Mouse (Mus musculus) Patski (cell line): ENCODE data around the gene Bsn. TPM values are rescaled to one million over a fixed set of nuclear protein-coding genes. Genes with fewer than 3 reads are reported as not detected.

ENCODE experiments used
- ATAC-seq: fragments of 100-300 bp; one replicate; pipeline ENCODE4 v1.8.0; 2021
- CTCF ChIA-PET: fragments of 350-600 bp; sonication (Branson Sonifier 250); formaldehyde crosslinking; loops from one replicate; lab custom pipeline; 2022; ENCODE audit warnings: inconsistent platforms; lab: Charles Lee
- POLR2A ChIA-PET: fragments of 350-600 bp; sonication (Branson Sonifier 250); formaldehyde crosslinking; loops from one replicate; lab custom pipeline; 2022; ENCODE audit warnings: antibody characterized with exemption, inconsistent platforms; lab: Charles Lee
- DNase-seq: peaks from one replicate; pipeline ENCODE4 v3.0.0-alpha.2; 2011; ENCODE audit warnings: low read depth, low spot score
- H3K27me3 ChIP-seq: fragments of 371-371 bp; one replicate; pipeline ENCODE4 v1.5.1; 2021
- CTCF ChIP-seq: fragments of 100-300 bp; IDR thresholded peaks from one replicate; pipeline ENCODE4 v1.5.1; 2021
- in situ Hi-C: fragments of 300-500 bp; cut with MboI; formaldehyde crosslinking; loops from 3 replicates; pipeline ENCODE4 v1.11.1; 2018; ENCODE audit warnings: low pct_unique_long_range_greater_than_20kb, mixed read lengths
- polyA plus RNA-seq: library from polyadenylated mRNA; unstranded; gene quantifications from one replicate; pipeline ENCODE4 v1.2.3, GENCODE M21; 2021

Bsn gene
- polyA plus RNA-seq, 1 experiment from 2014 or later, result 0.08 TPM

DNA sequence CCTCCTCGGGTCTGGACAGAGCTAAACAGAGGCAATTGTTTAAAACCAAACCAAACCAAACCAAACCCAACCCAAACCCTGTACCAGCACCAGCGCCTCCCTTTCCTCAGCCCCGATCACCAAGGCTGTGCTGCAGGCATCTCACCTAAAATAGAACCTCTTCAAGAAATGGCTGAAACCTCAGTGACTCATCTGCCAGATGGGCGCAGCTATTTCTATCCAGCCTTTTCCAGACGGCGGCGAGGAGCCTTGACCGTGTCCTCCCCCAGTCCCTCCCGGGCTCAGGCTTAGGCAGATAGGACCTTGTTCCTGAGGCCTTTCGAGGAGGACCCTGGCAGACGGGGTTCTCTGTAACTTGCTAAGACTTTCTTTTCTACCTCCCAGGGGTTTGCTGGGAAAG lies 61.9 kb downstream of the Bsn start:
- no peak for ATAC-seq
- no peak for DNase-seq
- TF ChIP-seq CTCF, result no peak
- in situ Hi-C loops, result no loop called here
- peaks cover 9% of the 10 kb centered on the region for H3K27me3 ChIP-seq
- POLR2A ChIA-PET, result interaction anchor here (1.2 kb wide), 1 partner anchor 32 kb away, joined by 4 read pairs; no protein-coding TSS in a partner anchor
- CTCF ChIA-PET, result no interaction called here

DNA sequence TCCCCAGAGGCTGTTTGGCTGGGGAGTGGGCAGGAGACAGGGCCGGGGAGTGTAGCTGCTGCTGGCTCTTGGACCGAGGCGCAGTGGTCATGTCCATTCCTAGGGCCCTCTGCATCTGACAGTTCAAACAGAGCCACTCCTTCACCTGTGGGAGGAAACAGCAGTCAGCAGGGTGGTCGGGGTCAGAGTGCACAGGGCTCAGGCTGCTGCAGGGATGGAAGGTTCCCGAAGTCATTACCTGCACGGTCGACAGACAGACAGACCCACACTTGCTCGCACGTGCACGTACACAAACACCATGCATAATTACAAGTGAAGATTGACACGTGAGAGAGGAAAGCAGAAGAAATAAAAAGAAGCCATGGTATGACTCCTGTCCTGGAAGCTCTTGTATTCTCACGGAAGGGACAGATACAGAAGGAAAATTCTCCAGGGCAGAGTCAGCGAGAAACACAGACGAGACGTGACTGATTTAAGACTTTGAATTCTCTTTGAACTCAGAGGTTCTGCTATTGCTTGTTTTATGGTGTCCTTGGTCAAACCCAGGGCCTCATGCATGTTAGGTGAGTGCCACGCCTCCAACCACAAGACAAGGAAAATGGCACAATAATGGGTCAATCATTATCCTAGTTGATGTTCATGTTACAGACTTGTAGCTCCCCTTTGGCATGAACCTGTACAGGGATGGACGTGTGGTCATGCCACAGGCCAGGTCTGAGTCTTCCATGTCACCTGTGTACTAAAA lies 63.6 kb downstream of the Bsn start:
- ChIA-PET CTCF (interaction anchor here (2.5 kb wide), 1 partner anchor 11 kb away, joined by 7 read pairs; no protein-coding TSS in a partner anchor), POLR2A (no interaction called here)
- H3K27me3 ChIP-seq, result peaks cover 6% of the 10 kb centered on the region
- in situ Hi-C loops, result no loop called here
- TF ChIP-seq CTCF, result no peak
- no peak for DNase-seq
- ATAC-seq, result no peak

- ATAC-seq (no peak), DNase-seq (no peak)
- CTCF ChIA-PET, result interaction anchor here (1.4 to 2.5 kb wide), 2 partner anchors 12 to 62 kb away, joined by 3 to 7 read pairs; no protein-coding TSS in a partner anchor
- POLR2A ChIA-PET, result no interaction called here
- in situ Hi-C loops, result no loop called here
- no peak for TF ChIP-seq CTCF
- H3K27me3 ChIP-seq, result peaks cover 4% of the 10 kb centered on the region
Observed at GRCm38 (mm10) chr9:108125731-108126130, 64.5 kb downstream of the Bsn start.

DNA sequence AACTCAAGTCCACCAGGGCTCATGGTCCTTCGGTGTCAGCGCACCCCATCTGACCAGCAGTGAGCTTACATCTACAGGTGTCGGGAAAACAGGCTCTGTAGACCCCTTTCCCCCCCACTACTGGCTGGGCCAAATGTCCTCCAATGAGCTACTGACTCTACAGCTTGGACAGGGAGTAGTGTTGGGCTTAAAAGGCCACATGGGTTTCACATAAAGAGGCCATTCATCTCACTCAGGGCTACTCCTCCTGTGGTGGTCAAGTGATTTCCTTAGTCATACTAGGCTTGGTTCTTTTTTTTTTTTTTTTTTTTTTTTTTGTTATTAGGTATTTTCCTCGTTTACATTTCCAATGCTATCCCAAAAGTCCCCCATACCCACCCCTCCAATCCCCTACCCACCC lies 66.3 kb downstream of the Bsn start:
- no peak for ATAC-seq
- no peaks in the 10 kb centered on the region for H3K27me3 ChIP-seq
- no peak for DNase-seq
- TF ChIP-seq CTCF, result no peak
- in situ Hi-C loops, result no loop called here
- ChIA-PET CTCF (no interaction called here), POLR2A (no interaction called here)

DNA sequence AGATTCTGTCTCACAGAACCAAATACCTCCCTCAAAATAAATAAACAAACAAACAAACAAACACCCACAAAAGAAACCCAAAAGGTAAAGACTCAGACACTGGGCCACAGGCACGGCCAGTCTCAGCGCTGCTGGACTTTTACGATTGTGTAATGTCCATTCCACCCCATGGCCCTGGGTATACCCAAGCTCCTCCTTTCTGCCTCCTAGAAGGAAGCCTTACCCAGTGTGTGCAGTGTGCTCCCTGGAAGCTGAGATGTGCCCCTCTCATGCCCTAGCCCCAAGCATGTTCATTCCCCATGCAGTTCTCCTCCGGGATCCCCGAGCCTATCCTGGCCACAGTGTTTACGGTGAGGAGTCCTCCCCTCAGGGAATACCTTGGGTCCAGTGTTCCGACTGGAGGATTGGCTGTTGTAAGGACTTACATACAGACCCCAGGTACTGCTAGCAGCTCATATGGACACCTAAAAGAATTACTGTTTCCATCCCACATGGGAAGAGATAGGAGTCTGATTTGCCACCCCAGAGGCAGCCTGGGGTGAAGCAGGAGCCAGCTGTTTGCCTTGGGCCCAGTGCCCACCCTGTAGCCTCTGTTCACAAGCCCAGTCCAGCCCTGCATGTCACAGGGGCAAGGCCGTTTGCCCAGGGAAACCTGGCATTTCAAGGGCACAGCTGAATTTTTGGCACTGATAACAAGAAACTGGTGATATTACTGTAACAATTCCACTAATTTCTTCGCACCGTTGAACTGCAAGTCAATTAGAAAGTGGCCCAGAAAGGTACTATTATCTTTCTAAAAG lies 68.8 kb downstream of the Bsn start:
- in situ Hi-C loops, result no loop called here
- H3K27me3 ChIP-seq, result no peaks in the 10 kb centered on the region
- DNase-seq (no peak), ATAC-seq (no peak)
- ChIA-PET POLR2A (no interaction called here), CTCF (interaction anchor here (1.1 kb wide), 1 partner anchor 26 kb away, joined by 4 read pairs; no protein-coding TSS in a partner anchor)
- TF ChIP-seq CTCF, result no peak

- DNase-seq (peak; percentile 33), ATAC-seq (peak; percentile 57)
- H3K27me3 ChIP-seq, result peaks cover 3% of the 10 kb centered on the region
- in situ Hi-C loops, result no loop called here
- ChIA-PET POLR2A (interaction anchor here (0.7 kb wide), 1 partner anchor 23 kb away, joined by 3 read pairs; no protein-coding TSS in a partner anchor), CTCF (interaction anchor here (1.1 kb wide), 1 partner anchor 25 kb away, joined by 4 read pairs; no protein-coding TSS in a partner anchor)
- TF ChIP-seq CTCF, result no peak
Observed at GRCm38 (mm10) chr9:108120671-108121070, 69.5 kb downstream of the Bsn start.

GRCm38 (mm10) chr9:108119891-108120411 lies 70.2 kb downstream of the Bsn start:
- peak; percentile 58 for ATAC-seq
- POLR2A ChIA-PET, result interaction anchor here (0.7 kb wide), 1 partner anchor 22 kb away, joined by 3 read pairs; no protein-coding TSS in a partner anchor
- CTCF ChIA-PET, result interaction anchor here (1.1 kb wide), 1 partner anchor 25 kb away, joined by 4 read pairs; no protein-coding TSS in a partner anchor
- peaks cover 10% of the 10 kb centered on the region for H3K27me3 ChIP-seq
- no peak for TF ChIP-seq CTCF
- no peak for DNase-seq
- in situ Hi-C loops, result no loop called here

DNA sequence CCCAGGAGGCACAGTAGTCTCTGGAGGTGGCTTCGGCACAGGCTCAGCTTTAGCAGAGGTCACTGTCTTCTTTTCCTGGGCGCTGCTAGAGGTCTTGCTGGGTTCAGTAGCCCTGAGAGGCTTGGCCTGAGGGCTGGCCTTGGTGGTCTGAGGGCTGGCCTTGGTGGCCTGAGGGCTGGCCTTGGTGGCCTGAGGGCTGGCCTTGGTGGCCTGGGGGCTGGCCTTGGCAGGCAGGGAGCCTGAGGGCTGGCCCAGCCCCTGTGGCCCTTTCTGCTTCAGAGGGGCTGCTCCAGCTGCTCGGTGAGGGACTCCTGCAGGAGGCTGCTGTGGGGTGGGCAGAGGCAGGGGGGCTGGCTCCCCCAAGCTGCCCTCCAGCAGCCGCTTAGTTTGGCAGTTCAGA lies 73.0 kb downstream of the Bsn start:
- in situ Hi-C loops, result no loop called here
- peaks cover 20% of the 10 kb centered on the region for H3K27me3 ChIP-seq
- POLR2A ChIA-PET, result no interaction called here
- no peak for TF ChIP-seq CTCF
- DNase-seq, result no peak
- no peak for ATAC-seq
- CTCF ChIA-PET, result no interaction called here

- ChIA-PET POLR2A (no interaction called here), CTCF (no interaction called here)
- ATAC-seq (no peak), DNase-seq (no peak)
- H3K27me3 ChIP-seq, result peaks cover 36% of the 10 kb centered on the region
- in situ Hi-C loops, result no loop called here
- TF ChIP-seq CTCF, result no peak
Observed at GRCm38 (mm10) chr9:108115290-108116077, 74.7 kb downstream of the Bsn start.

- in situ Hi-C loops, result no loop called here
- DNase-seq (no peak), ATAC-seq (no peak)
- CTCF ChIA-PET, result no interaction called here
- POLR2A ChIA-PET, result no interaction called here
- peaks cover 54% of the 10 kb centered on the region for H3K27me3 ChIP-seq
- no peak for TF ChIP-seq CTCF
Observed at GRCm38 (mm10) chr9:108112719-108113340, 77.4 kb downstream of the Bsn start.
